Mouse (Mus musculus) G1E (cell line): ENCODE measurements around the gene Apob. TPM values are rescaled to one million over a fixed set of nuclear protein-coding genes. Genes with fewer than 3 reads are reported as not detected.
A peak's percentile ranks its signal among the peaks of the same experiment; 100 is the strongest.

Experiments used
- ATAC-seq: 2 replicates; pipeline ENCODE4 v1.8.0; 2016; ENCODE audit warnings: mild to moderate bottlenecking; ENCODE audit not compliant: insufficient number of reproducible peaks, poor library complexity, low FRiP score, severe bottlenecking; ENCODE audit errors: extremely low read depth
- DNase-seq: peaks from one replicate; pipeline ENCODE4 v3.0.0; 2012; ENCODE audit warnings: low spot score
- H3K27me3 ChIP-seq: 2 replicates; pipeline ENCODE4 v1.6.1; 2012; ENCODE audit warnings: mild to moderate bottlenecking, low read length, inconsistent platforms; ENCODE audit not compliant: insufficient read depth
- H3K36me3 ChIP-seq: replicated peaks from 2 replicates; pipeline ENCODE3; 2012; ENCODE audit warnings: mild to moderate bottlenecking, inconsistent platforms
- H3K4me1 ChIP-seq: 2 replicates; pipeline ENCODE4 v1.6.1; 2012; ENCODE audit warnings: low read depth, low read length, inconsistent platforms, mixed read lengths; ENCODE audit not compliant: insufficient read depth
- H3K4me3 ChIP-seq: 2 replicates; pipeline ENCODE4 v1.5.1; 2012; ENCODE audit warnings: low read depth, mild to moderate bottlenecking, inconsistent platforms, low read length, moderate library complexity, mixed read lengths
- H3K9me3 ChIP-seq: replicated peaks from 2 replicates; pipeline ENCODE4 v1.6.1; 2012; ENCODE audit warnings: inconsistent platforms
- CTCF ChIP-seq: IDR thresholded peaks from 2 replicates; pipeline ENCODE4 v1.5.1; 2012; ENCODE audit warnings: low read depth, low read length, inconsistent platforms, mixed read lengths
- GATA1 ChIP-seq: IDR thresholded peaks from 2 replicates; pipeline ENCODE4 v1.6.1; 2012; ENCODE audit warnings: borderline replicate concordance, low read length, inconsistent platforms, mixed read lengths
- GATA2 ChIP-seq: IDR thresholded peaks from 2 replicates; pipeline ENCODE4 v1.6.1; 2012; ENCODE audit warnings: low read depth, low read length, inconsistent platforms, borderline replicate concordance
- POLR2AphosphoS5 ChIP-seq: IDR thresholded peaks from 2 replicates; pipeline ENCODE4 v1.6.1; 2012; ENCODE audit warnings: low read depth, low read length, inconsistent platforms; ENCODE audit not compliant: insufficient replicate concordance
- TAL1 ChIP-seq: conservative IDR thresholded peaks from 2 replicates; pipeline ENCODE4 v1.6.1; 2012; ENCODE audit warnings: low read depth, low read length, inconsistent platforms, mixed read lengths
- polyA plus RNA-seq: library from polyadenylated mRNA; stranded (reverse); fragments of >175 nt; gene quantifications from 2 replicates; pipeline ENCODE4 v1.2.3, GENCODE M21; 2012
- total RNA-seq, 2 experiments: library from RNA; stranded (forward) in 1 of 2; stranded (reverse) in 1 of 2; fragments of 200-1000 nt in 1 of 2; fragments of >200 nt in 1 of 2; fragmentation: Nextera tagmentation in 1 of 2; gene quantifications; 2 replicates each; pipeline ENCODE4 v1.2.3; 2014 to 2017

The Apob gene
- total and polyA plus RNA-seq, 3 experiments, result 0.16 TPM; not detected in 2

- ATAC-seq (no peak), DNase-seq (no peak)
- Histone ChIP-seq H3K9me3 (0 out of 2 replicates have a peak, but pooled peaks cover 7% of the 10 kb centered on the region), H3K36me3 (no peaks in the 10 kb centered on the region), H3K4me1 (no peaks in the 10 kb centered on the region), H3K27me3 (no peaks in the 10 kb centered on the region), H3K4me3 (no peak overlapping the region)
- TF ChIP-seq GATA1 (no peak), GATA2 (no peak), TAL1 (no peak), POLR2AphosphoS5 (no peak), CTCF (no peak)
Measured at GRCm38 (mm10) chr12:8056001-8056640, 78.7 kb downstream of the Apob start.

- no peaks in the 10 kb centered on the region for H3K4me1 ChIP-seq
- ATAC-seq (no peak), DNase-seq (peak; percentile 2)
- H3K4me3 ChIP-seq, result no peak overlapping the region
- TF ChIP-seq CTCF, result peak; percentile 35; the same call in 1 of the 2 replicates
- no peak for TF ChIP-seq GATA2
- TF ChIP-seq GATA1, result no peak
- H3K27me3 ChIP-seq, result no peaks in the 10 kb centered on the region
- H3K36me3 ChIP-seq, result no peaks in the 10 kb centered on the region
- peaks cover 14% of the 10 kb centered on the region for H3K9me3 ChIP-seq
Measured at GRCm38 (mm10) chr12:8059576-8059975, 82.1 kb downstream of the Apob start.

GRCm38 (mm10) chr12:8063363-8064065 is 86.1 kb downstream of the Apob start:
- Histone ChIP-seq H3K4me3 (no peak overlapping the region), H3K36me3 (no peaks in the 10 kb centered on the region), H3K27me3 (no peaks in the 10 kb centered on the region), H3K9me3 (peaks cover 24% of the 10 kb centered on the region), H3K4me1 (no peaks in the 10 kb centered on the region)
- DNase-seq (no peak), ATAC-seq (no peak)
- TF ChIP-seq TAL1 (no peak), CTCF (no peak), GATA1 (no peak), POLR2AphosphoS5 (no peak), GATA2 (no peak)

Other genes with a start within 250 kb of the Apob start
- not detected in 2 replicates for gene Ldah, start 230.5 kb downstream of the Apob start, total RNA-seq (2014; fragmentation: Nextera tagmentation)
- 0.06 and 0.38 TPM in 2 replicates for gene Ldah, start 230.5 kb downstream of the Apob start, total RNA-seq (2017)
- gene Ldah, start 230.5 kb downstream of the Apob start, polyA plus RNA-seq, result not detected in 2 replicates